Mouse (Mus musculus) thymus, adult 2 months (tissue): ENCODE results near the gene Ppia.
A peak's percentile ranks its signal among the peaks of the same experiment; 100 is the strongest.

Experiments used
- CTCF ChIP-seq: fragments of 200-500 bp; IDR thresholded peaks from 2 replicates; pipeline ENCODE4 v1.5.1; 2012; ENCODE audit warnings: mild to moderate bottlenecking, control low read depth, low read length, moderate library complexity, borderline replicate concordance; ENCODE audit not compliant: control insufficient read depth, poor library complexity, insufficient read depth; ENCODE audit errors: extremely low read depth
- POLR2A ChIP-seq: fragments of 200-500 bp; IDR thresholded peaks from 2 replicates; pipeline ENCODE4 v1.6.1; 2012; ENCODE audit warnings: mild to moderate bottlenecking, low read length, control low read depth, moderate library complexity; ENCODE audit not compliant: control insufficient read depth, poor library complexity, insufficient read depth; ENCODE audit errors: extremely low read depth

- TF ChIP-seq CTCF = peak; percentile 85
- 0 out of 2 replicates have a peak, but pooled peaks have one; percentile 33 for TF ChIP-seq POLR2A
Measured at GRCm38 (mm10) chr11:6365885-6366284, 49.4 kb upstream of the Ppia start.
